Mouse (Mus musculus): Measurements from ENCODE around the gene Trim37. TPM values are rescaled to one million over a fixed set of nuclear protein-coding genes. Genes with fewer than 3 reads are reported as not detected.

Trim37 gene
- 18.0 and 19.0 TPM in 2 replicates for total RNA-seq (2021)
- long read RNA-seq, experiment 1, full-length matches to known transcripts = 16 of 33 reads
- long read RNA-seq, experiment 1, partial matches to known transcripts = 6 of 33 reads
- long read RNA-seq, experiment 1, other reads (novel, unspliced or antisense) = 11 of 33 reads
- long read RNA-seq, experiment 2, full-length matches to known transcripts = 9 of 31 reads
- long read RNA-seq, experiment 2, partial matches to known transcripts = 10 of 31 reads
- long read RNA-seq, experiment 2, other reads (novel, unspliced or antisense) = 12 of 31 reads

DNA sequence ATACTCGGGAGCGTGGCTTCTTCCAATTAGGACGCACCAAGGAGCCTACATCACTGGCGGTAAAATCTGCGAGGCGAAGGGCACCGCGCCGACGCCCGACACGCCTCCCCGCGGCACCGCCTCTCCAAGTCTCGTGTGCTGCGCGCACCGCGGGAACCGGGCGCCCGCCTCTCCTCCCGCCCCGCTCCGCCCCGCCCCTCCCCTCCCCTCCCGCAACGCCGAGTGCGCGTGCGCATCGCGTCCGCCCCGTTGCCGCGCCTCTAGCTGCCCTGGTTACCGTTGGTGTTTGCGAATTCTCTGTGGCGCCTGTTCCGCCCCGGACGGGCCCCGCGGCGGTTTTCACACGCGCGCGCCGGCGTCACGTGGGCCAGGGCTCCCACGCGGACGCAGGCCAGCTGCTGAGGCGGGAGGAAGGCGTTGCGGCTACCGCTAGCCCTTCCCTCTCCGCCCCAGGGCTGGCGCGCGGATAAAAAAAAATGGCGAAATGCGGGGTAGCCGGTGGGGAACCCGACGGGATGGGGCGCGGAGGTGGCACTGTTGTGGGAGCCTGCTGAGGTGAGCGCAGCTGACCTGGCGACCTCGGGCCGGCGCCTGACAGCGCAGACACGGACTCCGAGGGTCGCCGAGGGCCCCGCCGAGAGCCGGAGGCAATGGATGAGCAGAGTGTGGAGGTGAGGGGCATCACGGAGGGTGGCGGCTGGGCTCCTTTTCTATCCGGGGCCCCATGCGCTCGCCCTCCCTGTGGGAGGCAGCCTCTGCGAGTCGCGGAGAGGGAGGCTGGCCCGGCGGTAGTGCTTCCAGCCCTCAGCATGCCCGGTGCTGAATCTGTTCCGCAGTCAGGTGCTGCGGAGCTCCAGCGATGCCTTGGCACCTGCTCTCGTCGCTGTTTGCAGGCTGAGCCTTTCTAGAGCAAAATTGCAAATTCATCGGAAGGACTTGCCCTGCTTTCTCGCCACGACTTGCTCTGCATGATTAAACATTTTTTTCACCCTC lies at the start of gene Trim37:
Trim37 (plus strand) TSS at position 254 of the 993 bp plus-strand sequence.
- DNase-seq = peak; percentile 91

DNA sequence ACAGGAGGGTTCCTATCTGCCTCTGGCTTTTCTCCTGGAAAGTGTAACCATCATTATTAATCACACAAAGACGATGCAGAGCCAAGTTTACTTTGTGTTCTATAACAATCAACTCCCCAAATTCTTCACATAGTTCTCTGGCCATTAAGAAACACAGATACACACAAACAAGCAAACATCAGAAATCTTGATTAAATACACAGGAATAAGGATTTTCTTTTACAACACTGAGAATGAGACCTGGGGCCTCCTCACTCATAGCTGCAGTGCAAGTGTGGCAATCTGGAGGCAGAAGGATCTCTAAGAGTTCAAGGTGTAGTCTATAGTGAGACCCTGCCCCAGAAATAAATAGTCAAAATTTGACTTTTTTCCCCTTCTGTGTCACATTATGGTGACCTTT lies 43.2 kb upstream of the Trim37 start:
- DNase-seq = no peak

DNA sequence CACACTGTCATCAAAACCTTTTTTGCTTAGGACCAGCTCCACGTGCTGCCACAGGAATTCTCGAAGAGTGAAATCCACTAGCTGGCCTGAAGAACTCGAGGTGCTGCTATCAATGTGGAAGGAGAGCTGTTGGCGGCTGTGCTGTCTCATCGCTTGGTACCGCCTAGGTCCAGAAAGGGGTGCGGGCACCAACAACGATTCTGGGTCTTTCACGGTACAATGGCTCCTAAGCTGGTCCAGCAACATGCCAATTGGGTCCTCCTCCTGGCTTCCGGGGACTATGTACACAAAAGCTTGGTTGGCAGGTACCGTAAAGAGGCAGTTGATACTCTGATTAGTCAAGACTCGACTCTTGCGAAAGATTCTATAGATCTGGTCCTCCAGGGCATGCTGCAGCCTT lies 41.4 kb upstream of the Trim37 start:
- no peak for DNase-seq

DNA sequence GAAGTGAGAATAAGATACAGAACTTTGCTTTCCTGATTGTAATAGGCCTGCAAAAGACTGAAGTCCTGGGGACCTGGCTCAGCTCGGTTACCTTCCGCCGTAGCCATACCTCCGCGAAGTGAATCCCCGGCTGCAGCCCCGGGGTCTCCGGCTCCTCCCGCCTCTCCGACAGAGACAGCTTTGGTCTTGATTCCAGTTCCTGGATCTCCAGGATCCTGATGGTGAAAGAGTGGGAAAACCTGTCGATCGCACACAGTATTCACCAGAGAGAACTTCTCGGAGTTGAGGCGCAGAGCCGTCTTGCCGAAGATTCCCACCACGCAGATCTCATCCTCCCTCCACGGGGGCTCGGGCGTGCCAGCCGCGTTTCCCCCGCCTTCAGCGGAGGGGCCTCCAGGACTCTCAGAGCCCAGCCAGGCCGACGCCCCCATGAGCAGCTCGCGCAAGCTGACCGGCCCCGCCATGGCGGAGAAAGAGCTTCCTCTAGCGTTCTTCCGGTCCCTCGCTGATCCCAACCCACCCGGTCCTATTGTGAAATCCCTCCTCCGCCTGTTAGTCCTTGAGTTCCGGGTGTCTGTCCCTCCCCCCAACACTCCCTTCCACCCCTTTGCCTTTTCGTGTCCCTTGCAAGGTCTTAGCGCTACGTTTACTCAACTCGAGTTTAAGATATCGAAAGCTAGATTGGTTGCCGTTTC lies 40.4 kb upstream of the Trim37 start, which contains the start of gene Smg8:
Smg8 (minus strand) TSS at position 485 of the 695 bp plus-strand sequence.
- peak; percentile 92 for DNase-seq

DNA sequence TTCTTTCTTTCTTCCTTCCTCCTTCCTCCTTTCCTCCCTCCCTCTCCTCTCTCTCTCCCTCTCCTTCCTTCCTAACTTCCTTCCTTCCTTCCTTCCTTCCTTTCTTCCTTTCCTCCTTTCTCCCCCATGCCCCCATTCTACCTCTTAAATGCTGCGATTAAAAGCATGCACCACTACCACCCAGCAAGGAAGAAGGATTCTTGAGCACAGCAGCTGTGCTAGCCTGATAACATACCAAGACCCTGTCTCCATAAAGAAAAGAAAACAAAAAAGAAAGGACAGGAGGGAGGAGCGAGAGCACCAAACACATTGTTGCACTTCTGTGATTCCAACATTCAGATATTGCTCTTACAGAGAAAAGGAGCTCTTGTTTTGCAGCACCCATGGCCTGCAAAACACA lies 39.7 kb upstream of the Trim37 start:
- no peak for DNase-seq

DNA sequence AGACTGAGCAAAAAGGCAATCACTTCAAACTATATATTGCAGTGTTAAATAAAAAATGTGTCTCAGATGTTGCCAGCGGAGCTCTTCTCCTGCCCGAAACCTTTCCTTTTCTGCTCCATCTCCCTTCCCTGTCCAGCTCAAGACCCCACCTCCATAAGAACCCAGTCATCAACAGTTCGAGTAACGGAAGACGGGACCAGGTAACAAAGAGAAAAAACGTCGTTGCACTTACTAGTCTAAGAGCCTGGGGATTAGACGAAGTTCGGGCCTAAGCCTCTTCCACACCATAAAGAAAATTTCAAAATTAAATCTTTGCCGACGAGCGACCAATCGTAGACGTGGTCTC lies 18.5 kb upstream of the Trim37 start, which contains the start of gene Prr11:
Prr11 (minus strand) TSS at position 300 of the 346 bp plus-strand sequence.
- no peak for DNase-seq

DNA sequence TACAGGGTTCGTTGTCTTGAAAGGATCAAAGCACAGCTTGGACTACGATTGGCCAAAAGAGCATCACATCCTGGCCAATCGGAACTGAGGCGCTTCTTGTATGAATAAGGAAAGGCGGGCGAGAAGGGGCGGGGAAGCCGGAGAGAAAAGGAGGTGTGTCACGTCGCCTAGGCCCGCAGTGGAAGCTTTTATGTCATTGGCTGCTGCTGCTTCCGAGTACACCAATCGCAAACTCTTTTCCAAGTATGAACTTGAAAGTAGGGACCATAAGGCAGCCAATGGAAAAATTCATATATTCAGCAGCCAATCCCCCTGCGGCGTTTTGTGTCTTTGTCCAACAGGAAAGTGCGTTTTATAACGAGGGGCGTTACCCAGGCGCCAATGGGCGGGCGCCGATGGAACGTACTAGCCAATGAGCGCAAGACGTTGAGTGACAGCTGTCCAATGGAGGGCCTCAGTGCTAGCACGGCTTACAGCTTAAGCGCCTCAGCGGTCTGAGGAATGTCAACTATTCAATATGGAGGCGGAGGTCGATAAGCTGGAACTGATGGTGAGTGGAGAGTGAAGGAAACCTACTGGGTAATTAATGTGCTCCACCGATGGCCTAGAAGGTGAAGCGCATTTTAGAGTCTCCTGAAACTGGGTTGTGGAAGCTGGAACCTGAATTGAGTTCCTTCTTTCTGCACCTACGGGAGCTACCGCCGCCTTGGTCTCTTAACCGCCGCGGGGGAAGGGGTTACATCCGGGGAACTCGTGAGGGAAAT lies 17.9 kb upstream of the Trim37 start, which contains the start of gene Ska2:
Ska2 (plus strand) TSS at position 480 of the 764 bp plus-strand sequence.
- DNase-seq = peak; percentile 98

DNA sequence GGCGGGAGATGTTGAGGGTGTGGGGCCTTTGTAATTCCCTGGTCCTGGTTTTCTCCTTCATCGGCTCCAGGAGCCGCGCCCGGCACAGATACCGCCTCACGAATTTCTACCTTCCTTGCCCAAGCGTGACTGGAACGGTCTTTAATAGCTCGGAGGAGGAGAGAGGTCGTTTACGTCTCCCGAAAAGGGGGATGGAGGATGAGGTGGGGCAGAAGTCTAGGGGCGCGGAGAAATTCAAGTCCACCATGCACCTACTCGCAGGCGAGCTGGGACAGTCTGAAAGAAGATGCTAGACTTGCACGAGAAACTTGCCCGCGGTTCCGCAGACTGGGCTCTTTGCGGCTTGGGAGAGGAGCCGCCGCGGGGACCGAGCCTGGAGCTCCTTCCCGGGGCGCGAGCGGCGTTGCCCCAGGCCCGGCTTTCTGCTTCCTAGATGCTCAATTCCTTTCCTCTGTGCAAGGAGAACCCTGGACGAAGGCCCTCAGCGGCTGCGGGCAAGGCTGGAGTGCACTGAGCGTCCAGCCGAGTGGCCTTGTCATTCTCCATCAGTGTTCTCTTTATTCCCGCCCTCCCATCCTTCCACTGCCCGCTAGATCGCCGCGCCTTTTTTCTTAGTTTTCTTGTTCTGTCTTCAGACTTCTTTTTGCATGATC lies 17.2 kb upstream of the Trim37 start:
- peak; percentile 29 for DNase-seq

DNA sequence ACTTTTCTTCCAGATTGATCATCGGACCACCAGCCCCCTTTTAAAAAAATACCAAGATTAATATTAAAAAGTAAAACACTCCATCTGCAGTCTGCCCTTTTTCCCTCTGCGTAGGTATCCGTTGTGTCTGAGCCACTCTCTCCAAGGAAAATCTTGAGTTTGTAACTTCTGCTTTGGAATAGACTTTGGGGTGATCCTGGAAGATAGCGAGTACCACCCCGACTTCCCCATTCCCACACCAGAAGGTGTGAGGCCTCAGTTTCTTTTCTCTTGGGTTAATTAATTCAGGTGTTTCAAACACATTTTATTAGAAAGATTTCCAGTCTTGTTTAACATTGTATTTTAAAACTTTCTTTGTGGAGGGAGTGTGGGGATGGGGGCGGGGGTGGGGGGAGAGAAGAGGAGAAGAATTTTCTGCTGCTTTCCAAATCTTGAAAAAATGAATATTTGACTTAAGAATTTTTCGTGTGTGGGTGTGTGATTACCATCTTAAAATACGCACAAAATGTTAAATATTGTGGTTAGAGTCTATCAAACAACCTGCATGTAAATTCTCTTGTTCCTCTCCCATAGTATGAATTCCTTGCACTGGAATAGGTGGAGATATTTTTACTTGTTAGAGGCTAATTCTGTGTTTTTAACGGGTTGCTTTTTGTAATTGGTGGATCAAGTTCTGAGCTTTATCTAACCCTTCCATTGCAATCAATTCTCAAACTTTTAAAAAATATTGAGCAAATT lies 16.5 kb upstream of the Trim37 start:
- no peak for DNase-seq

DNA sequence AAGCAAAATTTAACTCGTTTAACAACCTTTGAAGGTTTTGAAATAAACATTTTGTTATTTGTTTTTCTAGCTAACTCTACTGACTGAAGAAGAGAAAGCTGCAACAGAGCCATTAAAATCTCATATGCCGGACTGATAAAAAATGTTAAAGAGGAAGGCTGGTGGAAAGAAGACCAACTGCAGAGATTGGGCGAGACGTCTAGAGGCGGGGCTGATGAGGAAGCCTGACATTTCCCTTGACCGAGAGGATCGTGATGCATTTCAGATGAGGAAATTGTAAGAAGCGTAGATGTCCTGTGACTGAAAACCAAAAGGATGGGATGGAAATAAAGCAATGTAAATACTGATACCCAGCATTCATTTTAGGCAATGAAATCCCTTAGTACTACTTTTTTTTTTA lies 5.0 kb upstream of the Trim37 start:
- DNase-seq = no peak

DNA sequence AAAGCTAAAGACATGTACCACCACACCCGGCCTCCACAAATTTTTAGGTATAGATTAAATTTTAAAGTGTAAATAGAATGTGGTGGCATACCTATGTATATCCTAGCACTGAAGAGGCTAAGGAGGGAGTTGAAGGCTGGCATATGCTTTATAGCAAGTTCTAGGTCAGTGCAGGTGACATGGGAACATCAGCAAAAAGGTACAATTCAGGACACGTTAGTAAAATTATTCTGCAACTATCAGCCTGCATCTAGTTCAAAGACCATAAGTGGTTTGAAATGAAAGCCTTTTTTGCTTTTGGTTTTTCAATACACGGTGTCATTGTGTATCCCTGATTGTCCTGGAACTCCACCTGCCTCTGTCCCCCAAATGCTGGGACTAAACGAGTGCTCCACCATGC lies 1.3 kb upstream of the Trim37 start:
- DNase-seq = no peak

DNA sequence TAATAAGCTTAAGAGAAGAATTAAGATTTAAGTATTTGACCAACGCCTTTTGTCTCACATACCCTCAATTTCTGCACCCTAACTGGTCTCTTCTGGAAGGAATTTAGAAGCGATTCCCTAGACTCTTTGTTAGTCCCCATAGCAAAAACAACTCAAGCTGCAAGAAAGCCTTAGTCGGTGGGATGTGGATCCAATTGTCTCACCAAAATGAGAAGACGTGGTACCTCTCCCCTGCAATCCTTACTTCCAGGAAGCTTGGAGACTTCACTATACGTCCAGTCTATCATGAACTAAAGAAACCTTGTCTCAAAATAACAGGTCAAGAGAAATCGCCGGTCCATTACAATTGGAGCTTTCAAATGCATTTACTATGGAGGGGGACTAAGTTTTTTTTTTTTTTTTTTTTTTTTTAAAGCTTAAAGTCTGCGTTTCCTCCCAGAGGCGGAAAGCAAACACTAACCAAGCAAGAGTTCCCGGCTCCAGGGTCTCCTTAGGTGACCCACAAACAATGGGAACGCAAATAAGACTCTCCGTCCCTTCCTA lies 525 bp upstream of the Trim37 start:
- DNase-seq = no peak

DNA sequence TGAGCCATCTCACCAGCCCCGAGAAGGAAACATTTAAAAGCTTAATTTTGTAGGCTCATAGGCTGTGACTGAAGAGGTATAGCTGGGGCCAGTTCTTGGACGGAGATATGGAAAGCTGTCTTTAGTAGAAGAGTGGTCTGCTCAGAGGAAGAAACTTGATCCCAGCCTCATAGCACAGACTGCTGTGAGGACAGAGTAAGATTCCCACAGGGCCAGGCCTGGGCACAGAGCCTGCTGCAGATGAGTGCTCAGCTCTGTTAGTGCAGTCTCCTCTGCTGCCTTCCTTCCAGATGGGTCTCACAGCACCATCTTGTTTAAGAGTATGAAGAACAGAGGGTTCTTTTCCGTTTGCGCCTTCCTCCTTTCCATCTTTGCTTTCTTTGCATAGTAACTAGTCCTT lies 9.4 kb downstream of the Trim37 start:
- DNase-seq = no peak

DNA sequence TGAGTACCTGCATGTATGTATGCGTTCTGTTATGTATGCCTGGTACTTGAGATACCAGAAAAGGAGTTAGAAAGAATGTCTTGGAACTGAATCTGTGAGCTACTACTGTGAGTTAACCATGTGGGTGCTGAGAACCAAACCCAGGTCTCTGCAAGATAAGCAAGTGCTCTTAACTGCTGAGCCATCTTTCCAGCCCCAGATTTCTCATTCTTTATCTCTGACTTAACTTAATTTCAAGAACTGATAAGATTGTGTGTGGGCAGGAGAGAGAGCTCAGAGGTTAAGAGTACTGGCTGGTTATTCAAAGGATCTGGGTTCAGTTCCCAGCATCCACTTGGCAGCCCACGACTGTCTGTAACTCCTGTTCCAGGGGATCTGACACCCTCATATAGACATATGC lies 31.1 kb downstream of the Trim37 start:
- no peak for DNase-seq

DNA sequence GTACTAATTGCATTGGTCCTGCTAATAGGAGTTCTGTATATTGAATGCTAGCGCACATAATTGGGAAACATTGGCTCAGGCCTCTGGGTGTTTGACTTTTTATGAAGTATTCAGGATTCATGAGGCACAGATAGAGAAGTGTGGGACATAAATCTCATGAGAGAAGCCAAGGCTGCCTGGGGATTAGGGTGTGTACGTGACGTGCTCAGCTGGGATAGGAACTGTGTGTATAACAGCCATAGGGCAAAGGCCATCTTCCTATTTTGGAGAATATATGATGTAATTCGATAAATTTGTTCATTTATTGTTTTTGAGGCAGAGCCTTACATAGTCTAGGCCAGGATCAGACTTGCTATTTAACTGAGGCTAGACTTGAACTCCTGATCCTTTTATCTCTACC lies 35.8 kb downstream of the Trim37 start:
- no peak for DNase-seq

DNA sequence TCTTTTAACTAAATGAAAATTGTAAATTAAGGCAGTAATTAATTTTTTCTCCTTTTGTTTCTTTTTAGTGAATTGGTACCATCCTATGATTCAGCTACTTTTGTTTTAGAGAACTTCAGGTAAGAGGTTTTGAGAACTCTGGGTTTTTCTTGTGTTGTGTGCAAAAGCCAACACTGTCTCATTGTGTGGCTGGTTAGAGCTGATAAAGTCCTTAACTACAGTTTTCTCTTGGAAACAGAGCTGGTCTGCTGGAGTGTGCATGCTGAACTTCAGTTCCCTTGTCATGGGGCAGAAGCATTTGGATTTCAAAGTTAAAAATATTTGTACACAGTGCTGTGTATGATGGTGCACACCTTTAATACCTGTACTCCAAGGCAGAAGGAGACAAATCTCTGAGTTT lies 36.9 kb downstream of the Trim37 start:
- no peak for DNase-seq

DNA sequence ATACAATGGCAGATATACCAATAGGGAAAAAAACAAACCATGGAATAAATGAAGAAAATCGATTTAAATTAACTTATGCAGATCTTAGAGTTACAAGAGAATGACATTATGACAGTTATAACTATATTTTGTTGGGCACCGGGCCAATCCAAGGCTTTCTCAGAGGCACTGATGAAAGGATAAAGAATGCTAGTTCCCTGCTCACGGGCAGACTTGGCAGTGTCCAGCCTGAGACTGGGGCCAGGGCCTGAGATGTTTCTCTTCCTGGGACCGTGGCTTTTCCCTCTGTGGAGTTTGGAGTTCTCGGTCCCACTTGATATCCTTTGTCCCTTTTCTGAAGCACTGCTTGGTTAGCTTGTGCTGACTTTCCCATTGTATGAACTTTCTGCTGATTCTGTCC lies 46.7 kb downstream of the Trim37 start:
- peak; percentile 5 for DNase-seq

DNA sequence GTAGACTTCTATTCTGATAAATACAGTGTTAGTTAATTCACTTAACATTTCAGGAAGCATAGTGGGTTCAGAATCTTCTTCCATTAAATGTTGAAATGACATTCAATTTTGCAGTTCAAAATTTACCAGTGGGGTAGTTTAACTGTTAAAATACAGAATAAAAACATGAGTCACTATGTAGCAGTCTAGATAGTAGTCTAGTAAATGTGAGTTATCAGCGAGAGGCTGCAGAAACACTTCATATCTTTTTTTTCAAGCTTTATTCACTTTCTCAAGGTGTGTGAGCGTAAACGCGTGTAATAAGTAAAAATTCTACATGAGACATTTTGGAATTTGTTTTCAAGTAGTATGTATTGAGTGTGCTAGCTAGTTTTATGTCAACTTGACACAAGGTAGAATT lies 48.2 kb downstream of the Trim37 start:
- no peak for DNase-seq

DNA sequence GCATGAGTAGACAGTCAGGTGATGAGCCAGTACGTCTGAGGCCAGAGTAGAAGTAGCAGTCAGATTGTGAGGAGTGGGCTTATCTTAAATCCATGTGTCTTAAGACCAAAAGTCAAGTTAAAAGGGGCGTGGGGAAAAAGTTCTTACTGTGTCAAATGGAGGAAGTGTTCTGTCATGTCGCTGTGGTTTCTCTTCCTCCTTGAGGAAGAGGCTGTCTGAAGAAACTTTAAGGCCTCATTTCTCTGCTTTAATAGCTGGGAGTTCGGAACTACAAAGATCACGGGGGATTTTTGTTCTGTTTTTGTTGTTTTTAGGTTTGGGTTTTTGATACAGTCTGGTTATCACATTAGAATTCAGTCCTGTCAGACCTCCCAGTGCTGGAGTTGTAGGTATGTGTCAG lies 85.4 kb downstream of the Trim37 start:
- no peak for DNase-seq

DNA sequence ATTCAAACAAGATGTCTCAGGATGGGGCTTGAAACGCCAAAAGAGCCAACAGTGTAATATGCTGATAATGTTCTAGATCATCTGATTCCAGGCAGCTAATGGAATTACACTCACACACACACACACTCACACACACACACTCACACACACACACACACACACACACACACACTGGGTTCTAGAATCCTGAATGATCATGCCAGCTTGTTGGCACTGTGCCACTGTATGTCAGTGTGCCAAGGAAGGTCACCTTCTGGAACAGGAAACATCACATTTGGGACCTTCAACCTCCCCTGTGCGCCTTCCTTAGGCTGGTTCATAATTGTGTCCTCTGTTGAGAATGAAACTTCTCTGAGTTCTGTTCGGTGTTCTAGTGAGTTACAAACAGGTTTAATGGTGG lies 95.8 kb downstream of the Trim37 start:
- DNase-seq = peak; percentile 51
